Mouse (Mus musculus): ENCODE results near the gene Tbc1d20.

GRCm38 (mm10) chr2:152293727-152294475 lies at the start of gene Tbc1d20:
- TF ChIP-seq POLR2A (IDR thresholded peaks at IDR 0.05; ENCODE audit: insufficient read depth, low read depth, low read length) (peak; percentile 97), CTCF (IDR thresholded peaks at IDR 0.05; ENCODE audit: insufficient read depth, low read depth, low read length) (no peak)

Data from olfactory bulb, adult 2 months (tissue).